Mouse (Mus musculus) spleen, adult 18-20 months (tissue): Measurements from ENCODE around the gene Dync1li2.
A peak's percentile ranks its signal among the peaks of the same experiment; 100 is the strongest.

Experiments used
- DNase-seq, 2 experiments: peaks; one replicate each; pipeline ENCODE4 v3.0.0; 2022; ENCODE audit warnings: mixed read lengths in 2 of 2

The Dync1li2 gene

GRCm38 (mm10) chr8:104442299-104443124 lies at the start of gene Dync1li2:
TSS of gene Dync1li2 (minus strand) at chr8:104443047.
- DNase-seq: peak; percentile 81 to 94

DNA sequence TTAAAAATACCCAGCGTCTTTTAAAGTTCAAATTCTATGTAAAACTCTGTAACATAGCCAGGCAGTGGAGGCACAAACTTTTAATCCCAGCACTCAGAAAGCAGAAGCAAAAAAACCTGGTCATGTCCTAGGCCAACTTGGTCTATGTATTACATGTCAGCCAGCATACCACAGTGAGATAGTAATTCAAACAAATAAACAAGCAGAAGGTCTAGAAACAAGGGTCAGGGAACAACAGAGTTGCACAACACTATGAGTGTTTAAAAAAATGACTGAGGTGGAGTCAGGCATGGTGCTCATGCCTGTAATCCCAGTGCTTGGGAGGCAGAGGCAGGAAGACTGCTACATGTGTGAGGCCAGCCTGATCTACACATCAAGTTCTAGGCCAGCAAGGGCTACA lies 36.2 kb upstream of the Dync1li2 start:
- no peak for DNase-seq

DNA sequence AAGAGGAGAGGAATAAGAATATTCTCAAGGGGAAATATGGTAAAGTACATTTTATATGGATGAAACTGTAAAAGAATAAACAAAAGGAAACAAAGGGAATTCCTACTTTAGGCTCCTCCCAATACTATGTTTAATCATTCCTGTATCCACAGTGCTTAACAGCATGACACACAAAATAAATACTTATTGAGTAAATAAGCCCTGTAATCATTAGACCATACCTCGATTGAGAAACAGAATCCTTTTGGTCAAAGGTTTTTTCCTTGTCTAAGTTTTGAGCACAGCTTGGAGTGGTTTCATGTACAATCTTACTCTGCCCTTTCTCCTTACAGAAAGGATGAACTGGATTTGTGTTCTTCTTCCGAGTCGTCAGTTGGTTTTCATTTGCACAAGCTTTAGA lies 29.6 kb upstream of the Dync1li2 start:
- DNase-seq: no peak

DNA sequence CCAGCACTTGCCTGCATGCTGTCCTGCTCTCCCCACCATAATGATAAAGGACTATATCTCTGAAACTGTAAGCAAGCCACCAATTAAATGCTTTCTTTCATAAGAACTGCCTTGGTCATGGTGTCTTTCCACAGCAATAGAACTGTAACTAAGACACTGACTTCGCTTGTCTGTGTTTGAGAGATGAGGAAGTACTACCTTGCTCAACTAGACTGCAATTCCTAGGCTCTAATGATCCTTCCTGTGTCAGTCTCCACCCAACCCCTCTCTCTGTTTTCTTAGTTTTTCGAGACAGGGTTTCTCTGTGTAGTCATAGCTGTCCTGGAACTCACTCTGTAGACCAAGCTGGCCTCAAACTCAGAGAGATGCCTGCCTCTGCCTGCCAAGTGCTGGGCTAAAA lies 24.6 kb upstream of the Dync1li2 start:
- no peak for DNase-seq

GRCm38 (mm10) chr8:104452177-104452576 lies 9.3 kb upstream of the Dync1li2 start:
- no peak for DNase-seq

GRCm38 (mm10) chr8:104448796-104449195 lies 5.9 kb upstream of the Dync1li2 start:
- DNase-seq: no peak

DNA sequence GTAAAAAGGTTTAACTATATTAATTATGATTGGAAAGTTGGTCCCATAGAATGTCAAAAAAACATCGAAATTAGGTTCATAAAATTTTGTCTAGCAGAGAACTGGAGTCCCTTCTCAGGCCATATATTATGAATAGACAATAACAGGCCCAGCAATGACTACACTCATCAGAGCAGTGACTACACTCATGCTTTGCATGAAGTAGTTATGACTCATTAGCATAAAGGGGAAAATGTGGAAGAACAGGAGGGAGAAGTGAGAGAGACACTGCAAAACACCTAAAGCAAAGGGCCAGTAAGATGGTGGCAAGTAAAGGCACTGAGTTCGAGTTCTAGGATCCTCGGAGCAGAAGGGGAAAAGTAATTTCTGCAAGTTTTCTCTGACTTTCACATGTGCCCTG lies 3.2 kb upstream of the Dync1li2 start:
- no peak for DNase-seq

GRCm38 (mm10) chr8:104445248-104445647 lies 2.4 kb upstream of the Dync1li2 start:
- DNase-seq: no peak

DNA sequence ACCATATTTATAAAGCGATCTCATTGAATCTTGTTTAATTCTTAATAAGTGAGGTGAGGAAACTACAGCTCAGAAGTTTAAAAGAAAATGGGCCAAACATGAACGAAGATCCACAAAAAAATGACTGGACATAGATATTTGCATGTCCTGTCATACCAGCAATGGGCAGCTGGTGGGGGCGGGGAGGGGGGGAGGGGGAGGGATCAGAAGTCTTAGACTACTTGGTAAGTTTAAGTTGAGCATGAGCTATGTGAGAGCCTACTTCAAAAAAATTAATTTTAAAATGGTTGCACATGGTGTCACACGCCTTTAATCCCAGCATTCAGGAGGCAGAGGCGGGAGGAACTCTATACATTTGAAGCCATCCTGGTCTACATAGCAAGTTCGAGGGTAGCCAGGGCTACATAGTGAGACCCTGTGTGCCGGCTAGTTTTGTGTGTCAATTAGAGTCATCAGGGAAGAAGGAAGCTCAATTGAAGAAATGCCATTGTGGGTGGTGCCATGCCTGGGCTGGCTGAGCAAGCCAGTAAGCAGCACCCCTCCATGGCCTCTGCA lies 355 bp upstream of the Dync1li2 start:
- no peak for DNase-seq

DNA sequence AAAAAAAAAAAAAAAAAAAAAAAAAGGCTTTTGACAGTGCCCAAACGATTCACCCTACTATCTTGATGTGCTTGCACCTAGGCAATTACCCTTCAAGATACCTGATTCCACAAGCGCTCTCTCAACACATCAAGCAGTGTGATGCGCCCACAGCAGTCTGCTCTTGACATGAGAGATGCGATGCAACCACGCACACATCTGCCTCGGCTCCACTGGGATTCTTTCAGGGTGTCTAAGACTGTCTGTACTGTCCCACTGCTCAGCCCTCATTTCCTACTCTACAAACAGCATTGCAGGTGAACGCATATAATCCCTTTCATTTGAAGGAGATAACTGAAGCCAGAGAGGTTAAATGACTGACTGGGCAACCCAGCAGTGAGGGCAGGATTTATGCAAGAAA lies 1.2 kb downstream of the Dync1li2 start:
- no peak for DNase-seq

GRCm38 (mm10) chr8:104439461-104439860 lies 3.4 kb downstream of the Dync1li2 start:
- DNase-seq: no peak

GRCm38 (mm10) chr8:104437494-104438135 lies 5.2 kb downstream of the Dync1li2 start:
- no peak for DNase-seq

DNA sequence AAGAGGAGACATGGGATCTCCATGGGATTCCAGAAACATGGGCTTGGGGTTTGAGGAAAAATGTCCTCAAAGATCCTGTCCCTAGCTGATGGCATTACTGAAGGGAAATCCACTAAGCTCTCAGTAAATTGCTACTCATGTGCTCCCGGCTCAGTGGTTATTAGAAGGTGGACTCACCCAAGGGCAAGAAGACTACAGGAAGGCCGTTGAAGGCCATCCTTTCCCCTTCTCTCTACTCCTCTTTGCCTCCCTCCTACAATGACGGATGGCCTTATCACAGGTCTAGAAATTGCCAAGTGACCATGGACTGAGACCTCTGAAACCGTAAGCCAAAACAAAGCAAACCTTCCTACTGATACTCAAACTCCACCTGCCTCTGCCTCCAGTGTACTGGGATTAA lies 6.3 kb downstream of the Dync1li2 start:
- DNase-seq: no peak

DNA sequence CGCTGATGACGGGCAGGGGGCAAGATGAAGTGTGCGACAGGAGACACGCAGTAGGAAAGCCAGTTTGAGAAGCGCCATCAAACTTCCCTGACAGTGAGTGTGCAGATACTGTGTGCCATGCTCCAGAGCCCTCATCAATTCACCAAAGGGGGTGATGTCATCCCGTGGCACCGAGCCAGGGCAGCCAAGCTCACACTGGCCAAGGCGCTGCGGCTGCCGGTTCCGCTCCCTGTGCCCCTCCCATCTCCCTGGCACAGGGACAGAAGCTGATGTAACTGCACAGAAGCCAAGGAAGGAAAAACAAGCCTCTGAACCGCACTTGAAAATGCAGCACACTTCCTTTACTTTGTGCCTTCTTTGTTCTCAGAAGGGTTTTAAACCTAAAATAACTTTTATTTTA lies 6.8 kb downstream of the Dync1li2 start:
- peak; percentile 71 to 80 for DNase-seq

- DNase-seq: no peak
Measured at GRCm38 (mm10) chr8:104434826-104435354, 8.0 kb downstream of the Dync1li2 start.

DNA sequence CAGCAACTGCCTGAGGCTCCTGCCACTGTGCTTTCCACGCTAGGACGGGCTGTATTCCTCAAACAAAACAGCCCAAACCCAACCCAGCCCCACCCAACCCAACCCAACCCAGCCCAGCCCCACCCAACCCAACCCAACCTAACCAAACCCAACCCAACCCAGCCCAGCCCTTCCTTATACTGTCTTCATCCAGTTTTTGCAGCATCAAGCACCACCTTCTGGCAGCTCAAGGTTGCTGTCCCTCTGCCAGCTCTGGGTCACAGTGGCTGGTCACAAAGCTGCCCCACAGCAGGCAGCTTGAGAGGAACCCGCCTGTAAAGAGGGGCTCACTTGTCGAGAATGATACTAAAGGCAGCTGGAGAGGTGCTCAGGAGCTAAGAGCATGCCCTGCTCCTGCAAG lies 8.6 kb downstream of the Dync1li2 start:
- DNase-seq: no peak

GRCm38 (mm10) chr8:104433191-104433842 lies 9.5 kb downstream of the Dync1li2 start:
- DNase-seq: no peak

- DNase-seq: no peak
Measured at GRCm38 (mm10) chr8:104432656-104433055, 10.2 kb downstream of the Dync1li2 start.

- no peak for DNase-seq
Measured at GRCm38 (mm10) chr8:104430230-104430629, 12.6 kb downstream of the Dync1li2 start.

DNA sequence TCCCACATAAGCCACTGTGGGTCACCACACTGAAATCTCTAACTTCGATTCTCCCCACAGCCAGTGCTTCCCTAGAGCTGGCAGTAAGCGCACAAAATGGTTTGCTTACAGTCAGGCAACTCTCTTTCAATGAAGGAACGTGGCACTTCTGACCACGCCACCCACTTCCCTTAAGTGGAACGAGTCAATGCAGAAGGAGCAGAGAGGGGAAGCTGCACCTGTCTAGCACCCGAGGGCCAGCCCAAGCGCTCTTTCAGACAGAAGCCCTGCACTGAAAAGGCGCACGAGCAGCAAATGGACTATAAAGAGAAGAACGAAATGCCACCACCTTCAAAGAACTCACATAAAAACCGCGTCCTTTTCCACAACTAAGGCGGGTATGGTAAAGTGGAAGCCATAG lies 15.1 kb downstream of the Dync1li2 start:
- no peak for DNase-seq

GRCm38 (mm10) chr8:104422313-104422712 lies 20.5 kb downstream of the Dync1li2 start:
- no peak for DNase-seq

GRCm38 (mm10) chr8:104416022-104416421 lies 26.8 kb downstream of the Dync1li2 start:
- no peak for DNase-seq

DNA sequence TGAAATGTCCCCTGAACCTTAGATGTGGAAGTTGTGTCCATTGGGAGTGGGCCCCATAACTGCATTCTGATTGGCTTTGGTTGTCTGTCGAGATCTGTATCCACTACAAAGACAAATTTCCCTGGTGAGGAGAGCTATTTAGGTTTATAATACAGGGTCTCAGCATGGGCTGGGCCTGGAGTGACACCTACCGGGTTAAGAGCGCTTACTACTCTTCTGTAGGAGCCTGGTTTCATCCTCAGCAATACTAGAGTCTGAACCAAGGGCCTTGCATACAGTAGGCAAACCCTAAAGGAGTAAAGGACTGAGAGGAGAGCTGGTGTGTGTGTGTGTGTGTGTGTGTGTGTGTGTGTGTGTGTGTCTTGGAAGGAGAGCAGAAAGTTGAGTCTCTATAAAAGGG lies 28.6 kb downstream of the Dync1li2 start:
- no peak for DNase-seq
